10 mouse cellular contexts compared by ENCODE assay signal in genomic region chr16:84495438-84495837, GRCm38 (mm10). TPM values are rescaled to one million over a fixed set of nuclear protein-coding genes. Genes with fewer than 3 reads are reported as not detected.
DNase-seq lines count a peak whose midpoint lies in the region; ATAC-seq and TF ChIP-seq lines count a peak whose summit lies in the region.
"Had no signal": no experiment of that assay in that cellular context is flagged by ENCODE, and none has a peak within 500 bp of the region (broad histone marks: within the 10 kb centered on the region; RNA-seq: fewer than 3 reads in every experiment).

No protein-coding gene starts in this region.

- peak; percentile 55 for TF ChIP-seq CTCF in intestine, postnatal 0 days (IDR thresholded peaks at IDR 0.05; ENCODE audit: low read depth)
- TF ChIP-seq CTCF in Patski (IDR thresholded peaks at IDR 0.05): peak; percentile 45

- no peaks in the 10 kb centered on the region for H3K36me3 ChIP-seq in intestine, postnatal 0 days (ENCODE audit: control insufficient read depth, insufficient read depth)
- H3K36me3 ChIP-seq in intestine, embryonic 15.5 days: no peaks in the 10 kb centered on the region

- H3K9me3 ChIP-seq in intestine, postnatal 0 days (ENCODE audit: control insufficient read depth): no peaks in the 10 kb centered on the region
- no peaks in the 10 kb centered on the region for H3K9me3 ChIP-seq in intestine, embryonic 15.5 days

- WGBS in intestine, postnatal 0 days: 38% methylated on average over 2 of the region's 2 CpGs
- 45% methylated on average over 2 of the region's 2 CpGs for WGBS in intestine, embryonic 15.5 days

- ATAC-seq in intestine, postnatal 0 days: no peak
- no peak for ATAC-seq in intestine, embryonic 15.5 days
- no peak for ATAC-seq in Patski

- in situ Hi-C loops in Patski (cut with MboI; ENCODE audit: low pct_unique_long_range_greater_than_20kb): no loop called here

- no peak for DNase-seq in Patski (ENCODE audit: low read depth, low spot score)
- peak; percentile 8 to 25 for DNase-seq in frontal cortex, postnatal 25 days (ENCODE audit: low spot score in 2 of 2)
- DNase-seq in lung, postnatal 14 days: peak; percentile 6
- no peak for DNase-seq in cerebellum, postnatal 4 days (ENCODE audit: low spot score in 2 of 2)
- DNase-seq in heart, adult 8-10 months (ENCODE audit: low spot score): no peak
- no peak for DNase-seq in cerebellum, adult 9-11 months

- no peak overlapping the region for H3K9ac ChIP-seq in intestine, postnatal 0 days (ENCODE audit: low read depth, low read length)
- H3K9ac ChIP-seq in intestine, embryonic 15.5 days: no peak overlapping the region

- CTCF ChIA-PET in Patski (lab: Charles Lee): interaction anchor here (1.0 kb wide), 1 partner anchor 13 kb away, joined by 3 read pairs; no protein-coding TSS in a partner anchor

- H3K4me3 ChIP-seq in intestine, postnatal 0 days (ENCODE audit: low read depth, low read length): no peak overlapping the region
- no peak overlapping the region for H3K4me3 ChIP-seq in intestine, embryonic 15.5 days (replicated peaks)

- POLR2A ChIA-PET in Patski (lab: Charles Lee): no interaction called here

- H3K27ac ChIP-seq in intestine, postnatal 0 days (ENCODE audit: low read depth, low read length): no peak overlapping the region
- H3K27ac ChIP-seq in intestine, embryonic 15.5 days: no peak overlapping the region

- no peaks in the 10 kb centered on the region for H3K27me3 ChIP-seq in intestine, postnatal 0 days (replicated peaks; ENCODE audit: control insufficient read depth, insufficient read depth, low read length)
- H3K27me3 ChIP-seq in intestine, embryonic 15.5 days (replicated peaks): no peaks in the 10 kb centered on the region
- peaks cover 6% of the 10 kb centered on the region for H3K27me3 ChIP-seq in Patski

- H3K4me1 ChIP-seq in intestine, postnatal 0 days (replicated peaks; ENCODE audit: control insufficient read depth, insufficient read depth, low read length): no peaks in the 10 kb centered on the region
- no peaks in the 10 kb centered on the region for H3K4me1 ChIP-seq in intestine, embryonic 15.5 days (replicated peaks)

- H3K4me2 ChIP-seq in intestine, postnatal 0 days (replicated peaks; ENCODE audit: low read depth): no peak overlapping the region
- H3K4me2 ChIP-seq in intestine, embryonic 15.5 days (replicated peaks): no peak overlapping the region

RNA-seq across cellular contexts. Expression of gene A730009L09Rik, which starts 19.5 kb away (rescaled TPM):
- not detected in 2 replicates for polyA plus RNA-seq in intestine, postnatal 0 days (2015; fragmentation: Nextera tagmentation; extraction: Ambion mirVana)
- not detected in 2 replicates for polyA plus RNA-seq in intestine, embryonic 15.5 days (2015; fragmentation: Nextera tagmentation; extraction: Ambion mirVana)
- polyA plus RNA-seq in Patski (2021): not detected
- total RNA-seq in heart, adult 8-10 months (2022): not detected
- total RNA-seq: liver, adult 2 months had no signal
- polyA plus RNA-seq: liver, adult 2 months; stomach, embryonic 14.5 days had no signal

Comparison
In these comparisons a context has a peak if more than half of its experiments do, and no peak if none do; other contexts are left out.
1. DNase-seq: peak in frontal cortex, postnatal 25 days (2 of 2) and lung, postnatal 14 days (single experiment); none in Patski (single experiment), cerebellum, postnatal 4 days (0 of 2), heart, adult 8-10 months (single experiment) and cerebellum, adult 9-11 months (single experiment).